Mouse (Mus musculus) ES-CJ7 (cell line): ENCODE measurements around the gene Kcnd2.

ENCODE experiments used
- DNase-seq: peaks from one replicate; pipeline ENCODE4 v3.0.0; 2011; ENCODE audit warnings: low read depth, low spot score

Kcnd2 gene

GRCm38 (mm10) chr6:21684252-21684651 lies 468.9 kb downstream of the Kcnd2 start:
- DNase-seq, result no peak

GRCm38 (mm10) chr6:21686388-21686787 lies 471.1 kb downstream of the Kcnd2 start:
- no peak for DNase-seq

- DNase-seq, result no peak
Measured at GRCm38 (mm10) chr6:21692861-21693350, 477.6 kb downstream of the Kcnd2 start.

GRCm38 (mm10) chr6:21697641-21698040 lies 482.3 kb downstream of the Kcnd2 start:
- no peak for DNase-seq

- DNase-seq, result no peak
Measured at GRCm38 (mm10) chr6:21701131-21701530, 485.8 kb downstream of the Kcnd2 start.

- DNase-seq, result peak; percentile 25
Measured at GRCm38 (mm10) chr6:21709228-21709627, 493.9 kb downstream of the Kcnd2 start.

GRCm38 (mm10) chr6:21719121-21719520 lies 503.8 kb downstream of the Kcnd2 start:
- DNase-seq, result no peak

GRCm38 (mm10) chr6:21722238-21722637 lies 506.9 kb downstream of the Kcnd2 start:
- DNase-seq, result no peak

- no peak for DNase-seq
Measured at GRCm38 (mm10) chr6:21740606-21741005, 525.3 kb downstream of the Kcnd2 start.

GRCm38 (mm10) chr6:21744615-21745266 lies 529.4 kb downstream of the Kcnd2 start:
- no peak for DNase-seq

GRCm38 (mm10) chr6:21747536-21747935 lies 532.2 kb downstream of the Kcnd2 start:
- DNase-seq, result no peak

GRCm38 (mm10) chr6:21767787-21768221 lies 552.5 kb downstream of the Kcnd2 start:
- no peak for DNase-seq

- DNase-seq, result no peak
Measured at GRCm38 (mm10) chr6:21768745-21769446, 553.6 kb downstream of the Kcnd2 start.

GRCm38 (mm10) chr6:21769447-21769809 lies 554.1 kb downstream of the Kcnd2 start:
- DNase-seq, result no peak

GRCm38 (mm10) chr6:21774213-21774916 lies 559.1 kb downstream of the Kcnd2 start:
- DNase-seq, result no peak
